Mouse (Mus musculus) olfactory bulb, adult 2 months (tissue): ENCODE data around the gene Prr18.

Source experiments
- CTCF ChIP-seq: fragments of 200-500 bp; IDR thresholded peaks from 2 replicates; pipeline ENCODE4 v1.5.1; 2012; ENCODE audit warnings: low read depth, mild to moderate bottlenecking, low read length, moderate library complexity; ENCODE audit not compliant: insufficient read depth
- POLR2A ChIP-seq: fragments of 200-500 bp; IDR thresholded peaks from 2 replicates; pipeline ENCODE4 v1.6.1; 2012; ENCODE audit warnings: mild to moderate bottlenecking, low read depth, low read length, moderate library complexity; ENCODE audit not compliant: insufficient read depth

DNA sequence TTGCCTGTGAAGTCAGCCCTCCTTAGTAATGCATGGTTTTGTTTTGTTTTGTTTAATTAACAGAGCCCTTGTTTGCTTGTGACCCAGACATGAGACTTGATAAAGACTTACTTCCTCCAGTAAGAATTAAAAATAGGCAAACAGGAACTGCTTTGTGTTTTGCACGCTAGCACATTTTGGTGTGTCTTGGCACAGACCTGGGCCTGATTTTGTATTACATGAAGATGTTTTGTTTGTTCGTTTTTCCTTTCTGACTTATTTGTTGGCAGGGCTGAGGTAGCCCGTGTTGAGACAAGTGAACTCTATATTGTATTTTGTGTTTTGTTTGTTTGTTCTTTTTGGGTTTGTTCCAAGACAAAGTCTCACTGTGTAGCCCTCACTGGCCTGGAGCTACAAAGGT is 25.5 kb upstream of the Prr18 start:
- no peak for TF ChIP-seq CTCF
- TF ChIP-seq POLR2A = no peak
